Mouse (Mus musculus): ENCODE measurements around the gene Csf2rb. TPM values are rescaled to one million over a fixed set of nuclear protein-coding genes. Genes with fewer than 3 reads are reported as not detected.
"Not testable (repeated sequence)": the region's sequence is repeated elsewhere in the genome, so short reads cannot be mapped to it uniquely, and the experiment has no call there.

The Csf2rb gene
- 1 to 10 TPM; 2.2 to 3.1 TPM for total RNA-seq (2021)
- long read RNA-seq, experiment 1, partial matches to known transcripts, result 0 of 1 reads
- long read RNA-seq, experiment 1, other reads (novel, unspliced or antisense), result 1 of 1 reads
- long read RNA-seq, experiment 2, partial matches to known transcripts, result 0 of 1 reads
- long read RNA-seq, experiment 2, other reads (novel, unspliced or antisense), result 1 of 1 reads

DNA sequence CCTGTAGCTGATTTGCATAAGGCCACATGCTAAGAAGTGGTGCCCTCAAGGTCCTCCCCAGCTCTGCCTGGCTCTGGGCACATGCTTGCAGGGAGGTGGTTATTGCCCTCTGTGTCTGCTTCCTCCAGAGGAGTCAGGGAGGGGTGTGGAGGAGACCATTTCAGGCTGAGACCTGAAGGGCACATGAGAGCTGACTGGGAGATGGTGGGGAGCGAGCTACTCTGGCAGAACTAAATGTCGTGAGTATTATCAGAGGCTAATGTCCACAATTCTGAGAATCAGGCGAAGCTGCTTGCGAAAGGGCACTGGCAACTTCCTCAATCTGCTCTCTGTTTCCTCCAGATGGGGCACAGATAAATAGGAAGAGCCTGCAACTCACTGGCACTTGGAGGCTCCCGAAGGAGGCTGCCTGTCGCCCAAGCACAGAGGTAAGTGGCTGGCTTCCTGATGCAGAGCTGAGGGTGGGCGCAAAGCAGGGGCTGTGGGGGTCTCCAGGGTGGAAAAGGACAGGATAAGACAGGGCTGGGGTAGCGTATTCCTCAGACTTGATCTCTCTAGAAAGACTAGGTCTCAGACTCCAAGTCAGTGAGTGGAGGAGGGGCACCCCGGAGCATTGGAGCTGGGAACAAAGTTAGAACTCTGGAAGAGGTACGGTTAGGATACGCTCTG is at the start of gene Csf2rb:
Gene Csf2rb, plus strand, starts transcription at position 82 of the 669 bp plus-strand sequence.
- no peak for DNase-seq
- intact Hi-C loops (cut with DNase I), result no loop called here

DNA sequence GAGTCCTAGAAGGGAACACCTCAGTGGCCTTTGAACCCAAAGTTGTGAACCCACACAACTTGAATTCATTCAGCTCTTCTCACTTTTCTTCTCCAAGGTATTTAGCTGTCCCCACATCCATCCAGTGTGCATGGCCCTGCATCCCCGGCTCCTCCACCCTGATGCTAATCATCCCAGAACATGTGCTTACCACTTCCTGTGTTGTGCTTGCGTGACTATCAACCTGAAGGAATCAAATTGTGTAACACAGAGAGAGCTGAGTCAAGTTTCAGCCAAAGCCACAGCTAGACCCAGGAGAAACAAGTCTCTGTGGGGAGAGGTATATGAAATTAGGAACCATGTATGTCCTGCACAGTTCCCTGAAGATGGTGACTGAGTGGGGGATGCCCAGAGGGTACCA is 47.2 kb upstream of the Csf2rb start:
- intact Hi-C loops (cut with DNase I), result no loop called here
- DNase-seq, result no peak

DNA sequence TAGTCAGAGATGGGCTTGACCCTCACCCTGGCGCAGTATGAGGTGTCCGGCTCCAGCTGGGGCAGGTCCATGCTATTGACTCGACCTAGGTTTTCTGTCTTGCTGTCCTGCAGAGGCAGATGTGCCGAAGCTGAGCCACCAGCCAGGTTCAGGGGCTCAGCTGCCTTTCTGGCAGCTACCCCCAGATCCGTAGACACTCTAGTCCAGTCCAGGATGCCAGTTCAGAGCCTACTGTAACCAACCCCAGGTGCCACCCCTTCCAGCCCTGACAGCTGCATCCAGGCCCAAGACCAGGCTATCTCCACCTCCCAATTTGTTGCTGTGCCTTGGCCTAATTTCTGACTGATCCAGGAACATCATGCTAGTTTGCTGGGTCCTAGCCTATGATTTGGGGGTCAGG is 37.6 kb upstream of the Csf2rb start:
- intact Hi-C loops (cut with DNase I), result no loop called here
- DNase-seq, result no peak

DNA sequence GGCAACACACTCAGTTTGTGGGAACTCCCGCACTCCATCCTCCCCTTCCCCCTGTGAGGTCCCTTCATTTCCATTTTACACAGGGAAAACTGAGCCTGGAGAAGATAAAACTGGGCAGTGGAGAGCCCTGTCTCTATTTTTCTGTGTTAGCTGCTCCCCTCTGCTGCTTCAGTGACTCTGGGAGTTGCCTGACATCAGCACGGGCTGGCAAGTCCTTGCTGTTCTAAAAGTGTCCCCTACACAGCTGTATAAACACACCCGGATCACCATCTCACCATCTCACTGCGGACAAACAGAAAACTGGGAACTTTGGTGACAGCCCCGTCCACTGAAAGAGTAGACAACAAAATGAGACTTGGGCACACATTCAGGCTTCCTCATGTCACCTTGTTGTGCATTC is 35.8 kb upstream of the Csf2rb start:
- DNase-seq; intact Hi-C loops (cut with DNase I): not testable (repeated sequence)

DNA sequence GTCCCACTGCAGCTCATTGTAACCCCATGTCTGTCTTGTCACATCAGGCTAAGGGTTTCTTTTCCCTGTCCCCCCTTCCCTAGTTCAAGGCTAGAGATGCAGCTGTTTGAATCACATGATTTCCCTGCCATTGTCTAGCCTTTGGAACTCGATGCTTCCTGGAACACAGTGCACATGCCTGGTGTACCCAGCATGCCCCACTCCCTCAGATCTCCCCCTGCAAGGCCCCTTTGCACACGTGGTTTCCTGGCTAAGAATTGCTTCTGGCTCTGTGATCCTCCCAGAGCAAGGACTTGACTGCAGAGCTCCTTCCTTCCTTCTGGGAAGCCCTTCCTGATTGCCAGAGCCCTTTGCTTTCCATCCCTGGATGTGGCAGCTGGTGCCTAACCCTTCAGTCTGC is 32.3 kb upstream of the Csf2rb start:
- intact Hi-C loops (cut with DNase I); DNase-seq: not testable (repeated sequence)

DNA sequence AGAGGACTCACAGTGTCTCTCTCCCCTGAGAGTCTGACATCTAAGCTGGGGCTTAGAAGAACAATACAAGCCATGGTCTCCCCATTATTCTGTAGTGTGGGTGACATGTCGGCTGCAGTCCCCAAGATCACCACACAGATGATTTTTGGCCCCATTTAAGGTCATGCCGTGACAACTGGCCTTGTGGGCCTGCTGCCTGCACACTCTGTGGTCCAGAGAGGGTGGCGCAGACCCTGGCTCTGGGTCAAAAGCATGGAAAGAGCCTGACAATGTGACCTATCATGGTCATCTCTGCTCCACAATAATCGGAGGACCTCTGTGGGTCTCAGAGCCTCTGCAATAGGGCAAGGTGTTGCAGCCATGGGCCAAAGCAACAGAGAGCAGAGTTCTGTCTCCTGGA is 31.8 kb upstream of the Csf2rb start:
- DNase-seq, result no peak
- intact Hi-C loops (cut with DNase I), result no loop called here

DNA sequence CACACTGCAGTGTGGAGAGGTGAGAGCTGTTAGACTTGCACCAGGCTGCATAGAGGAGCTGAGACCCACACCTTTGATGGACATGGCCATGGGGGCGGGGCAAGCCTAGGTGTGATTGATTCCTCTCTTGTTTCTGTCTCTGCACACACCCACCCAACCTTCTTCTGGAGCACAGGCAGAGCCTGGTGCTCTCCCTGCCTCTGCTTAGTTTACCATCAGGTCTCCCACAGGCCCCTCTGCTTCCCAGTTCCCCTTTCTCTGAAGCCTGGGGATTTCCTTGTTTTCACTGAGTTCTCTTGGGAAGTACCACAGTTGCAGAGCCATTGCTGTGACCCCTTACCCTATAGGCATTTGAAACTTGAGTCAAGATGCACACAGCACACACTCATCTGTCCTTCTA is 27.0 kb upstream of the Csf2rb start:
- intact Hi-C loops (cut with DNase I), result no loop called here
- DNase-seq, result no peak

DNA sequence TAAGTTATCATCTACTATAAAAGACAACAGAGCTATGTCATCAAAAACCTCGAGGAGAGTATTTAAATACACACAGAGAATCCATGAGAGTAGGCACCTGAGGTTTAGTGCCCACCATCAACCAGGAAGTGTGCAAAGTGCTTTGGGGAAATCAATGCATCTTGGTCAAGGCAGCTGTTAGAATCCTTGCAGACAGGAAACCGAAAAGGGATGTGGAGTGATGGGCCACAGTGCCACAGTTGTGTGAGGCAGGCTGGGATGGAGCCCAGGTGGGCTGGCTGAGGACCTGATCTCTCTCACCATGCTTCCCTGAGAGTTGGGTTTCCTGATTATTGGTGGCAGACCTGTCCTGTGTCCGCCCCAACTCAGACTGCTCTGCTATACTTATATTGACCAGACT is 25.9 kb upstream of the Csf2rb start:
- no peak for DNase-seq
- intact Hi-C loops (cut with DNase I), result no loop called here

DNA sequence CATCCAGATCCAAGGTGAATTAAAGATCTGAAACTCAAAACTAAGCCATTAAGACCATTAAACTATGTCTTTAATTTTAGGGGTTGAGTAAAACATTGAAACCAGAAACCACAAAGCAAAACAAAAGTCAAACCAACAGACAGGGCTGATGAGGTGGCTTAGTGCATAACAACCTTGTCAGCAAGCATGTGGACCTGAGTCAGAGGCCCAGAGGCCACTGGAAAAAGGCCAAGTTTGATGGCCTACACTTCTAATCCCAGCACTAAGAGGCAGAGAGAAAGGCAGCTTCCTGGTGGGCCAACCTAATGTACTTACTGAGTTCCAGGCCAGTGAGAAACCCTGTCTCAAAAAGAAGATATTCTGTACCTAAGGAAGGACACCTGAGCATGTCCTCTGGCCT is 24.8 kb upstream of the Csf2rb start:
- DNase-seq, result no peak
- intact Hi-C loops (cut with DNase I), result no loop called here

DNA sequence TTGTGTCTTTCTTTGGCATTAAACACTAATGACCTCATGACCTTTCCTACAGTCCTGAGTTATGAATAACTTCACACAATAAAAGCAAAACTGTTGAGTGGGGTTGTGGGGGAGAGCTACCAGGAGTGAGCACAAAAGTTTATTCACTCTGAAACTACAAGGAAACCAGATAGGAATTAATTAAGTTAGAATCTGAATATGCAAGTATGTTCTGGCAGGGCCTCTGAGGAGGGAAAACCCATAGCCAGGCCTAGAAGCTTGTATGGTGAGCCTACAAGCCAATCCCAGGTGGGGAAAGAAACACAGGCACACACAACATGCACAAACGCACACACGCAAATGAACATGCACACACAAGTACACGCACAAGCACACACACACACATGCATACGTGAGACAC is 22.8 kb upstream of the Csf2rb start:
- no peak for DNase-seq
- intact Hi-C loops (cut with DNase I), result no loop called here

DNA sequence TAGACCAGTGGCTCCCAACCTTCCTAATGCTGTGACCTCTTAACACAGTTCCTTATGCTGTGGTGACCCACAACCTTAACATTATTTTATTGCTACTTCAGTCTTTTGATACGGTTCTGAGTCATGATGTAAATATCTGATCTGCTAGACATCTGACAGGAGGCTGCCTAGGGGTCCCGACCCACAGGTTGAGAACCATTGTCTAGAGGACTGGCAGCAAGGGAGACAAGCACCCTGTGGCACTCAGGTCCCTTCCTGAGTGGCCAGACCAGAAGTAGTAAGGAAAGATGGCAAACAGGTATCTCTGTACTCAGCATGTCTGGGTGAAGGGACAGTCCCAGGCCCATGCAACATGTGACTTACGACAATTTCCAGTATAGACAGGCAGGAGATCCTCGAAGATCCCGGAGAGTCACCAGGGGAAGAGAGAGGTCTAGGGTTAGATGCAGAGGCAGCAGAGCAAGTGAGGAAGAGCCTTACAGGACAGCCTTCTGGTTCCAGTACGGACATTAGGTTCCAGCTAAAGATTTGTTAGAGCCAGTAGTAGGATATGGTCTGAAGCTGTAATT is 21.8 kb upstream of the Csf2rb start:
- intact Hi-C loops (cut with DNase I), result no loop called here
- DNase-seq, result no peak

DNA sequence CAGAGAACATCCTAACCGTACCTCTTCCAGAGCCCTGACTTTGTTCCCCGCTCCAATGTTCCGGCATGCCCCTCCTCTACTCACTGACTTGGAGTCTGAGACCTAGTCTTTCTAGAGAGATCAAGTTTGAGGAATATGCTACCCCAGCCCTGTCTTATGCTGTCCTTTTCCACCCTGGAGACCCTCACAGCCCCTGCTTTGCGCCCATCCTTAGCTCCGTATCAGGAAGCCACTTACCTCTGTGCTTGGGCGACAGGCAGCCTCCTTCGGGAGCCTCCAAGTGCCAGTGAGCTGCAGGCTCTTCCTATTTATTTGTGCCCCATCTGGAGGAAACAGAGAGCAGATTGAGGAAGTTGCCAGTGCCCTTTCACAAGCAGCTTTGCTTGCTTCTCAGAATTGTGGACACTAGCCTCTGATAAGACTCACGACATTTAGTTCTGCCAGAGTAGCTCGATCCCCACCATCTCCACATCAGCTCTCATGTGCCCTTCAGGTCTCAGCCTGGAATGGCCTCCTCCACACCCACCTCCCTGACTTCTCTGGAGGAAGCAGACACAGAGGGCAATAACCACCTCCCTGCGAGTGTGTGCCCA is 20.1 kb upstream of the Csf2rb start, which contains the start of gene Csf2rb2:
Gene Csf2rb2, minus strand, starts transcription at position 381 of the 593 bp plus-strand sequence.
- DNase-seq, result no peak

DNA sequence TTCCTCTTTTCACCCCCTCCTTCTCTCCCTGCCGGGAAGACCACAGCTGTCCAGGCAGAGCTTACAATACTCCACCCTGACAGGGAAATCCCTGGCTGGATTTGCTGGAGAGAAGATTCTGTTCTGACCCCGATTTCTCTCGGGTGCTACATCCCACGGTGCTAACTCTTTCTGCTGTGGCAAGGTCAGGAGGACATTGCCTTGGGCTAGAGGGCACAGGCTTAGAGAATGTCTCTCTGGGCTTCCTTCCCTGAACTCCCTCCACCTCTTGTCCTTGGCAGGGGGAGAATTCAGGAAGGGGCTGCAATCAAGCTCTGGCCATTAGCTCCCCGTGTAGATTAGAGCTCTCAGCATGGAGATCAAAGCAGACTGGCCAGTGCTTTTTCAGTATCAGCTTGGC is 15.7 kb upstream of the Csf2rb start:
- intact Hi-C loops (cut with DNase I), result no loop called here
- DNase-seq, result no peak

More for the DNA sequence above, 20.1 kb upstream of the Csf2rb start, which contains the start of gene Csf2rb2:
- intact Hi-C loops (cut with DNase I), result no loop called here

DNA sequence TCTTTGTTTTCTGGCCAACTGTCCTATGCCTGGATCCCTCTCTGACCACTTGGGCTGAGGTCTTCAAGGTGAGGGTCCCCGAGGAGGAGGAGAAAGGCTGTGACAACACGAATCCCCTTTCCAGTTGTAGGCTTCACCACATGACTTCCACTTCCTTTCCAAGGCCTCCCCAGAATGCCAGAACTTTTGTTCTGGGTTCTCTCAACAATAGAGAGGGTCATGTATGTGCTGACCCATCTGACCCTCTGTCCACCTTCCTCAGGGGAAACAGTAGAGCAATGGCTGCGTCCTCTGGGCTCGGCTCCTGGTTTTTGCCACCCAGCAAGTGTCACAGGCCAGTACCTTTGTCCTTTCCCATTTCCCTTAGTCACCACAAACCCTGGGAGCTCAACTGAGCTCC is 14.6 kb upstream of the Csf2rb start:
- no peak for DNase-seq
- intact Hi-C loops (cut with DNase I), result no loop called here

DNA sequence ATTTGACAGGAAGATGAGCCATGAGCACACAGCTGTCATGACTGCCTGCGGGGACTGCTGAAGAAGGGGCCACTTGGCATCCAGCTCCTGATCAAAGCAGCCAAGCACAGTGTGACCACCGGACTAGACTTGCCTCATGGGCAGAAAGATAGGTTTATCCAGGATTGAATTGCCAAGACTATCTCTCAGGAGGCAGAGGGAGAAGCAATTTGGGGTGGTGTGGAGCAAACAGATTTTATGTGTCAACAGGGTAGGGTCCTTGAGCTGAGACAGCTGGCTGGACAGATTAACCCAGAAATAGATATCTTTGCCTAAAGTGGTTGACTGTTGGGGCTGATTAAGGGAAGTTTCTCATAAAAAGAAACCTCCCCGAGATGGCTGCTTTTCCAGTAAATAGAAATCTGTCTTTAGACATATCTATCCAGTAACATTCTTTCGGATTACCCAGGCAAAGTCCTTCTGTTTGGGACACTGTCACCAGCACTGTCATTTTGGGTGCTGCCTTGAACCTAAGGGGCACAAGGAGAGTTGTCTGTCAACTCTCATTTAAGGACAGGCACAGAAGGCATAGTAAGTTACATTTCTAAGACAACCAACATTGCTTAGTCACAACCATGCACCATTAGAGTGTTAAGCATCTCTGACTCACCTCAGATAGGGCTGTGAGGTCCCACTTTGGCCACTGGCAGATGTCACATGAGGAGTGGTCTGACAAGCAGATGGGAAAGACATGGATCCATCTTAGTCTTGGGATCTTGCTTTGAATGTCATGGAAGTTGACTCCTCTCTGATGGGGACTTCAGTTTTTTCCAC is 12.9 kb upstream of the Csf2rb start:
- DNase-seq; intact Hi-C loops (cut with DNase I): not testable (repeated sequence)

DNA sequence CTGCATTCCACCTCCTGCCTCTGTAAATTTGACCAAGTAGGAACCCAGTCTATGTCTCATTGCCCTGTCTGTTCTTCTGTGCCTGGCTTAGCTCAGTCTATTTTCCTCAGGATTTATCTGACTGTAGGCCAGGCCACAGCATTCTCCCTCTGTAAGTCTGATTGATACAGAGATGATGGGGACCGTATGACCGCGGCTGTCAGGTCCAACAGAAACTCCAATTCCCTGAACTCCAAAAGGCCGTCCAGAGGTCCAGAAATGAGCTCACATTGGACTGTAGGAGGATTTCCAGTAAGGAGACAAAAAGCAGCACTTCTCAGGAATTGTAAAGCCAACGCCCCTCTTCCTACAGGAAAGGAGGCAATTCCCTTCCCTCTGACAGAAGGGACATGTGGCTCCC is 11.9 kb upstream of the Csf2rb start:
- peak in 1 of 2 experiments; percentile 29 for DNase-seq
- intact Hi-C loops (cut with DNase I), result not testable (repeated sequence)

DNA sequence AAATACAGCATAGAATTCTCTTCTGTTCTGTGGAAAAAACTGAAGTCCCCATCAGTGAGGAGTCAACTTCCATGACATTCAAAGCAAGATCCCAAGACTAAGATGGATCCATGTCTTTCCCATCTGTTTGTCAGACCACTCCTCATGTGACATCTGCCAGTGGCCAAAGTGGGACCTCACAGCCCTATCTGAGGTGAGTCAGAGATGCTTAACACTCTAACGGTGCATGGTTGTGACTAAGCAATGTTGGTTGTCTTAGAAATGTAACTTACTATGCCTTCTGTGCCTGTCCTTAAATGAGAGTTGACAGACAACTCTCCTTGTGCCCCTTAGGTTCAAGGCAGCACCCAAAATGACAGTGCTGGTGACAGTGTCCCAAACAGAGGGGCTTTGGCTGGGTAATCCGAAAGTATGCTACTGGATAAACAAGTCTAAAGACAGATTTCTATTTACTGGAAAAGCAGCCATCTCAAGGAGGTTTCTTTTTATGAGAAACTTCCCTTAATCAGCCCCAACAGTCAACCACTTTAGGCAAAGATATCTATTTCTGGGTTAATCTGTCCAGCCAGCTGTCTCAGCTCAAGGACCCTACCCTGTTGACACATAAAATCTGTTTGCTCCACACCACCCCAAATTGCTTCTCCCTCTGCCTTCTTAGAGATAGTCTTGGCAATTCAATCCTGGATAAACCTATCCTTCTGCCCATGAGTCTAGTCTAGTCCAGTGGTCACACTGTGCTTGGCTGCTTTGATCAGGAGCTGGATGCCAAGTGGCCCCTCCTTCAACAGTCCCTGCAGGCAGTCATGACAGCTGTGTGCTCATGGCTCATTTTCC is 7.0 kb upstream of the Csf2rb start:
- peak; percentile 33 to 43 for DNase-seq
- intact Hi-C loops (cut with DNase I), result not testable (repeated sequence)

DNA sequence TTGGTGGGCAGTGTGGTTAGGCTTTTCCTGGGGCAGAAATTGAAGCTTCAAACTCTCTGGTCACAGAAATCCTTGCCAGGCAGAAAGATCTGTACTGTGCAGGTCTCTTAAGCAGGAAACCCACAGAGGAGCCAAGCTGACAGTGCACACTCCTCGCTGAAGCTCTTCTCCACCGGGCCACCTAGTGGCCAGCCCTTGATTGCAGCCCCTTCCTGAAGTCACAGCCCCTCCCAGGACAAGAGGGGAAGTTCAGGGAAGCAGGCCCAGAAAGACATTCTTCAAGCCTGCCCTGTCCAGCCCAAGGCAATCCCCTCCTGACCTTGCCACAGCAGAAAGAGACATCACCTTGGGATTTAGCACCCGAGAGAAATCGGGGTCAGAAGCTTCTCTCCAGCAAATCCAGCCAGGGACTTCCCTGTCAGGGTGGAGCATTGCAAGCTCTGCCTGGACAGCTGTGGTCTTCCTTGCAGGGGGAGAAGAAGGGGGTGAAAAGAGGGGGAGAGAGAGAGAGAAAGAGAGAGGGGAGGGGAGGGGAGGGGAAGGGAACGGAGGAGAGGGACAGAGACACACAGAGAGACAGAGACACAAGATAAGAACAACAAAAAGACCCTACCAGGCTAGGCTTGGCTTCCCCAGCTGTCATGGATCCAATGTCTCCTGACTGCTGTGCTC is 4.6 kb upstream of the Csf2rb start:
- intact Hi-C loops (cut with DNase I), result loop anchor here (2.0 kb wide), 1 partner anchor 64 kb away; no protein-coding TSS in a partner anchor
- peak; percentile 88 to 90 for DNase-seq

DNA sequence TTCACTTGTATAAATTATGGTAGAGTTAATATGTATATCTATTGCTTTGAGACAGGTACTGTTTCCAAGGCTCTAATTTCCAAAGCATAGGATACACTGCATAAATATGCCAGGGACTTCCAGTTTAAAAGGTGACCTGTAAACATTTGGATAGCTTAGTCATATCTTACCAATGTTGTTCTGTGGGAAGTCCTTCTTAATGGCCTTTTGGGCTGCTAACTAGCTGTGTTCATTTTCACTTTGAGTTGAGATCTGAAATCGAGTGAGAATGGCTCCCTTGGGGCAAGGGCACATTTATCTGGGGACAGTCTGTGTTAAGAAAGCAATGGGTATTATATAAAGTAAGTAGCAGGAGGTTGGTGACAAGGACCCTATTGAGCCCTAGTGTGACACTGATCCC is 2.2 kb upstream of the Csf2rb start:
- intact Hi-C loops (cut with DNase I), result no loop called here
- no peak for DNase-seq
